Mouse (Mus musculus) ES-Bruce4 (cell line): ENCODE data around the gene Nectin2. TPM values are rescaled to one million over a fixed set of nuclear protein-coding genes. Genes with fewer than 3 reads are reported as not detected.

Experiments
- H3K27ac ChIP-seq: 2 replicates; pipeline ENCODE4 v1.5.1; 2012; ENCODE audit warnings: low read length, inconsistent platforms; ENCODE audit not compliant: insufficient read depth
- H3K27me3 ChIP-seq: 2 replicates; pipeline ENCODE4 v1.6.1; 2012; ENCODE audit warnings: mild to moderate bottlenecking, low read length, inconsistent platforms; ENCODE audit not compliant: control insufficient read depth, poor library complexity, insufficient read depth, severe bottlenecking
- H3K36me3 ChIP-seq: 2 replicates; pipeline ENCODE4 v1.6.1; 2012; ENCODE audit warnings: inconsistent platforms, mild to moderate bottlenecking, low read length, moderate library complexity; ENCODE audit not compliant: control insufficient read depth, poor library complexity, insufficient read depth, severe bottlenecking
- H3K4me1 ChIP-seq: one replicate; pipeline ENCODE4 v1.8.1; 2011; ENCODE audit warnings: low read length; ENCODE audit not compliant: control insufficient read depth, insufficient read depth
- H3K4me3 ChIP-seq: 2 replicates; pipeline ENCODE4 v1.5.1; 2011; ENCODE audit warnings: low read depth, mild to moderate bottlenecking, low read length
- H3K9ac ChIP-seq: 2 replicates; pipeline ENCODE4 v1.6.1; 2012; ENCODE audit warnings: low read depth, mild to moderate bottlenecking, inconsistent platforms; ENCODE audit not compliant: poor library complexity, severe bottlenecking
- H3K9me3 ChIP-seq: replicated peaks from 2 replicates; pipeline ENCODE4 v1.6.1; 2012; ENCODE audit warnings: mild to moderate bottlenecking, low read length, inconsistent platforms; ENCODE audit not compliant: control insufficient read depth, poor library complexity, insufficient read depth, severe bottlenecking
- CTCF ChIP-seq: IDR thresholded peaks from one replicate; pipeline ENCODE4 v1.8.1; 2011; ENCODE audit warnings: low read depth, low read length
- EP300 ChIP-seq: IDR thresholded peaks from 2 replicates; pipeline ENCODE4 v1.6.1; 2011; ENCODE audit warnings: low read depth, low read length; ENCODE audit not compliant: insufficient read depth
- POLR2A ChIP-seq: IDR thresholded peaks from one replicate; pipeline ENCODE4 v1.8.1; 2011; ENCODE audit warnings: low read length; ENCODE audit not compliant: insufficient read depth
- polyA plus RNA-seq: library from polyadenylated mRNA; stranded (reverse); fragments of >200 nt; gene quantifications from 2 replicates; pipeline ENCODE4 v1.2.4, GENCODE M21; 2011; ENCODE audit warnings: low read depth; ENCODE audit not compliant: missing spikeins, insufficient read depth, insufficient read length

Gene Nectin2
- polyA plus RNA-seq, 1 experiment, result 86.7 TPM

GRCm38 (mm10) chr7:19677872-19678271, 72.4 kb downstream of the Nectin2 start, which contains the start of gene Apoc2:
Gene Apoc2 (minus strand): TSS chr7:19677941.
- Histone ChIP-seq H3K27ac (no peak within 1 kb of the TSS), H3K4me1 (peaks cover 3% of the 10 kb centered on the region), H3K36me3 (no peaks in the 10 kb centered on the region), H3K9ac (no peak within 1 kb of the TSS), H3K4me3 (no peak within 1 kb of the TSS), H3K9me3 (no peaks in the 10 kb centered on the region), H3K27me3 (no peaks in the 10 kb centered on the region)
- TF ChIP-seq EP300, result no peak
- TF ChIP-seq CTCF, result no peak
- TF ChIP-seq POLR2A, result no peak

- no peaks in the 10 kb centered on the region for H3K27me3 ChIP-seq
- H3K27ac ChIP-seq, result no peak overlapping the region
- TF ChIP-seq POLR2A, result no peak
- no peak for TF ChIP-seq EP300
- TF ChIP-seq CTCF, result no peak
- no peaks in the 10 kb centered on the region for H3K9me3 ChIP-seq
- H3K4me3 ChIP-seq, result no peak overlapping the region
- no peaks in the 10 kb centered on the region for H3K4me1 ChIP-seq
- H3K36me3 ChIP-seq, result no peaks in the 10 kb centered on the region
- no peak overlapping the region for H3K9ac ChIP-seq
These were observed 73.6 kb downstream of the Nectin2 start for GRCm38 (mm10) chr7:19676662-19677061.

DNA sequence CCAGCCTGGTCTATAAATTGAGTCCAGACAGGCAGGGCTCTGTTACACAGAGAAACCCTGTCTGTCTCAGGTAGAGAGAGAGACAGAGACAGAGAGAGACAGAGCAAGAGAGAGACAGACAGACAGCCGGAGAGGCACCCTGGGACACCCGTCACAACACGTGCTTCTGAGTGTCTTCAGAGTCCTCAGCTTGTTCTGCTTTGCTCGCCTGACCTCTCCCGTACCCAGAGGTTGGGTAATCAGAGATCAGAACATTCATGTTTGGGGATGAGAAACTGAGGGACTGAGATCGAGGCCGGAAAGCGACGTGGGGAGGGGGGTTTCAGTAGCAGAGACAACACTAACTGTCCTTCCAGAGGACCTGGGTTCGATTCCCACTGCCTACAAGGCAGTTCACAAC, 74.5 kb downstream of the Nectin2 start:
- Histone ChIP-seq H3K4me3 (no peak overlapping the region), H3K9ac (no peak overlapping the region), H3K27me3 (no peaks in the 10 kb centered on the region), H3K4me1 (no peaks in the 10 kb centered on the region), H3K27ac (no peak overlapping the region), H3K36me3 (no peaks in the 10 kb centered on the region), H3K9me3 (no peaks in the 10 kb centered on the region)
- TF ChIP-seq EP300 (no peak), POLR2A (no peak), CTCF (no peak)

DNA sequence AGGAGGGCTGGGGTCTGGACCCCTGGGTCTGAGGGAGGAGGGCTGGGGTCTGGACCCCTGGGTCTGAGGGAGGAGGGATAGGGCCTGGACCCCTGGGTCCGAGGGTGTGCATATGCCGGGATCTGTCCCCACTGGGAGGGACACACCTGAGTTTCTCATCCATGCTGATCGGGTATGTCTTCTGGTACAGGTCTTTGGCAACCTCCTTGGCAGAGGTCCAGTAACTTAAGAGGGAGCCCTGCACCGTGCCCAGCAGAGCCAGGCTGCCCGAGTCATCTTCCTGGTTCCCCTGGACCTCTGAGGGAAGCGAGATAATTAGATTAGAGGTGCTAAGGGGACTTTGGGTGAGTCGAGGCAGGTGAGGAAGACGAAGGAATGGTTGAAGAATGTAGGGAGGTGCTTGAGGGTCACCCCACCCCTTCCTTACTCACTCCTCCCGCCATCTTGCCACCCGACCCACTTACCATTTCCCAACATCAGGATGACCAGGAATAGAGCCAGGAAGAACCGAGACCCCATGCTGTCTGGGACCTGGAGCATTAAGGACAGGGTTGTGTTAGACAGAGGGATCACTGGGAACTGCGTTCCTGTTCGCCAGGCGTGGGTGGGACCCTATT, 77.1 kb downstream of the Nectin2 start:
- H3K36me3 ChIP-seq, result no peaks in the 10 kb centered on the region
- no peak overlapping the region for H3K27ac ChIP-seq
- no peaks in the 10 kb centered on the region for H3K9me3 ChIP-seq
- no peak overlapping the region for H3K4me3 ChIP-seq
- H3K4me1 ChIP-seq, result no peaks in the 10 kb centered on the region
- no peak for TF ChIP-seq EP300
- no peak for TF ChIP-seq CTCF
- TF ChIP-seq POLR2A, result no peak
- H3K27me3 ChIP-seq, result no peaks in the 10 kb centered on the region
- H3K9ac ChIP-seq, result no peak overlapping the region

DNA sequence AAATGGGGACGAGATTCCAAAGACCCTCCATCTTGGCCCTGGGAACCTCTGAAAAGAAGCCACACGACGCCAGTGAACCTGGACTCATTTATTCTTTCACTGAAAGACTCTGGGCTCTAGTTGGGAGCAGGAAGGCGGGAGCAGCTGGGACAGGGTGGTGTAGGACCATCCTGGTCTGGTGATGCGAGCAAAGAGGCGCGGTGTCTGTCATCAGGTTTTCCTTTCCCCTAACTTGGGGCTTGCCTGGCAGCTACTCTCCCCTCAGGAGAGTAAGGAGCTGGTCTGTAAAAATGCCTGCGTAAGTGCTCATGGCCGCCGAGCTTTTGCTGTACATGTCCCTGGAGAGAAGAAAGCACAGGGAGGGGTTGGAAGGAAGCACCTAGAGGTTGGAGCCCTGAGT, 78.8 kb downstream of the Nectin2 start:
- no peak overlapping the region for H3K9ac ChIP-seq
- no peak for TF ChIP-seq EP300
- TF ChIP-seq POLR2A, result no peak
- H3K36me3 ChIP-seq, result no peaks in the 10 kb centered on the region

DNA sequence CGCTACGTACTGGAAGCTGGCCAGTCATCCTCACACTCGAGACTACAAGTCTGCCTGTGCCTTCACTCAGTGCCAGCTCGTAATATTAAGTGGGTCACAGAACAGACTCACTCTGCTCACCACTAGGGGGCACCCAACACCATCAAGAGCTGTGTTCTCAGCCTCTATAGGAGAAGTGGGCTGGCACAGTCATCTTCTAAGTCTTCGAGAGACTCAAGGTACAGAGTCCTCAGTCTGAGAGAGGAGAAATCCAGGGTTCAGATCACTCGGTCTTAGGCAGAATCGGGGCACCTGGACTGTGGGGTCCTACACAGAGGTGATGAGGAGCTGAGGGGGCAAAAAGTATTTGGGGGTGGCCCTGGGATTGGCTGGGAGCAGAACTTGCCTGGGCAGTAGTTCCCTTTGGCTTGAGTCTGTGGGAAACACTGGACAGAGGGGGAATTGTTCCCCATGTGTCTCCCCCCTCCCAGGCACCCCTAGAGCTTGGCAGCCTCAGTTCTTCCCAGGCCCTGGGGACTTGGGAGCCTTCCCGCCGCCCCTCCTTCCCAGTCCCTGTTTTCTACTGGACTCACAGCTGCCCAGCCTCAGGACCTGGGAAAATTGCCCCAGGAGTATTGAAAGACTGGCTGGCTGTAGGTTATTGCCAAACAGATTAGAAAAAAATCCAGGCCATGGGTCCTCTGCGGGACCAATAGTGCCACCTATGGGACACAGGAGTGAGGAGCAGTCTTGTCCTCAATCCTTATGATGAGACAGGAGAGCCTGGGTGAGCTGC, 81.1 kb downstream of the Nectin2 start:
- Histone ChIP-seq H3K27ac (peak overlapping the region; percentile 33), H3K9ac (peak overlapping the region; percentile 60), H3K4me1 (no peaks in the 10 kb centered on the region), H3K36me3 (no peaks in the 10 kb centered on the region), H3K27me3 (no peaks in the 10 kb centered on the region), H3K9me3 (no peaks in the 10 kb centered on the region), H3K4me3 (peak overlapping the region; percentile 22)
- TF ChIP-seq POLR2A, result no peak
- no peak for TF ChIP-seq EP300
- TF ChIP-seq CTCF, result peak; percentile 91

More for the DNA sequence above, 78.8 kb downstream of the Nectin2 start:
- Histone ChIP-seq H3K4me1 (no peaks in the 10 kb centered on the region), H3K9me3 (no peaks in the 10 kb centered on the region), H3K27ac (no peak overlapping the region), H3K4me3 (no peak overlapping the region), H3K27me3 (no peaks in the 10 kb centered on the region)
